Mouse (Mus musculus): ENCODE measurements around the gene Otub1. TPM values are rescaled to one million over a fixed set of nuclear protein-coding genes. Genes with fewer than 3 reads are reported as not detected.
A peak's percentile ranks its signal among the peaks of the same experiment; 100 is the strongest.

Gene Otub1
- total RNA-seq, 4 experiments from 2014 or later: 277 to 297 (median 291) TPM

DNA sequence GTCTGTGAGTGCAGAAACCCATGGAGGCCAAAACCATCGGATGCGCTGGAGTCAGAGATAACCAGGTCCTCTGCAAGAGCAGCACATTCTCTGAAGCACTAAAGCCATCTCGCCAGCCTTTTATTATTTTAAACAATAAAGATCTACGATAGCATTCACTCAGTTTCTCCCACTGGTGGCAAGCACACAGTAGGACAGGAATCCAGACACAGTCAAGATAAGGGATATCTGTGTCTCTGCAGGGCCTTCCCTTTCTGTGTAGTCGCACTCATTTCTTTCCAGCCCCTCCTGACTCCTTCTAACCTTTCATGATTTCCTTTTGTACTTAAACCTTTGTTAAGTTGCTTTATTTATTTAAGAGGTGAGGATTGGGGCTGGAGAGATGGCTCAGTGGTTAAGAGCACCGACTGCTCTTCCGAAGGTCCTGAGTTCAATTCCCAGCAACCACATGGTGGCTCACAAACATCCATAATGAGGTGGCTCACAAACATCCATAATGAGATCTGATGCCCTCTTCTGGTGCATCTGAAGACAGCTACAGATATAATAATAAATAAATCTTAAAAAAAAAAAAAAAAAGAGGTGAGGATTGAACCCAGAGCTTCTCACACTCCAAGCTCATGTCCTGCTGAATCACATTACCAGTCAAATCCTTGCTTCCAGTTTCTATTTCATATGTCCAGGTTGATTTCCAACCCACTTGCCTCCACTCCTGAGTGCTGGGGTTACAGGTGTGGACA lies 4.0 kb upstream of the Otub1 start:
- no peak for DNase-seq (ENCODE audit: low spot score in 2 of 2)

DNA sequence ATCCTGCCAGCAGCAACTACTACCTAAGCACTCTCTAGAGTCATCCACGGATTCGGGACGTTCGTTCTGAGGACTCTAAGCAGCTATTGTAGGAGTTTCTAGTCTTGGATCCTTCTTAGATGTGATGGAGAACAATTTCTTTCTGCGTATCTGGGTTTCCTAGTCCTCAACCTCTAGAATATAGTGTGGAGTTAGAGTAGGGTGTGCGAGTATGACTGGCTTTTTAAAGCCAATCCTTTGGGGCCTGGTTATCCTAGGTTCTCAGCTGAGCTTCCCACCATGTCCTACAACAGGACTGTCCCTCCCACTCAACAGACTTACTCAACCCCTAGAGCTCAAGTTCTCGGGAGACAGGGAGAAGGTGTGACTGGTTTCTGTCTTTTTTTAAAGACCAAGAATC lies 790 bp downstream of the Otub1 start:
- DNase-seq (ENCODE audit: low spot score in 2 of 2): no peak

DNA sequence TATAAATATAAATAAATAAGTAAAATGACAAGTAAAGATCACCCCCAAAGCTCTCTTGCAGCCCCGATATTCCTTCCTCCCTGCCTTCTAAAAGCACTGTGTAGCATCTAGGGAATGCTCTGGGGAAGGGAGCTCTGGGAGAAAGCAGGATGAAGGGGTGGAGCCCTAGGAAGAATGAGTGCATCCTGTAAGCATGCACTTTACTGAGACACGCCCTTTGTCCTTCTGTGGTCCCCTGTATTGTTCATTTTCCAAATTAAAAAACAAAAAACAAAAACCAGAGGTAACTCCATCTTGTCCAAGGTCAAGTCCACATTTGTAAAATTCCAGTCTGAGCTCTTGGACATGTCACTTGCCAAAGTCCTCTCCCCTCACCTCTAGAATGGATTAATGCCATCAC lies 1.2 kb downstream of the Otub1 start:
- DNase-seq (ENCODE audit: low spot score in 2 of 2): no peak

DNA sequence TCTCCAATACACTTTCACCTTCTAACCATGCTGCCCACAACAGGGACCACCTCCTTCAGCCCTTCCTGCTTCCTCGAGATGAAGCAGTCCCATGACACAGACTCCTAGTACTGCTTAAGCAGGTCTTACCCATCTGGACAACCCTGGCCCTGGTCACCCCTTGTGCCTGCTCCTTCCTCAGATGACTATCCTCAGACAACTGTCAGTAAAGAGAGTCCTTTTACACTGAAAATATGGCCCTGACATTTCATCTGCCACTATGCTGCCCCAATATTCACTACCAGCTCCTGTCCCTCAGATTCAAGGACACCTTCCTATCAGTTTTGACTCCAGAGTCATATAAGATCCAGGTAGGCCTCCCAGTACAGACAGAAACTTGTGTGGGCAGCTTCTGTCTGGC lies 5.7 kb downstream of the Otub1 start:
- no peak for DNase-seq (ENCODE audit: low spot score in 2 of 2)

DNA sequence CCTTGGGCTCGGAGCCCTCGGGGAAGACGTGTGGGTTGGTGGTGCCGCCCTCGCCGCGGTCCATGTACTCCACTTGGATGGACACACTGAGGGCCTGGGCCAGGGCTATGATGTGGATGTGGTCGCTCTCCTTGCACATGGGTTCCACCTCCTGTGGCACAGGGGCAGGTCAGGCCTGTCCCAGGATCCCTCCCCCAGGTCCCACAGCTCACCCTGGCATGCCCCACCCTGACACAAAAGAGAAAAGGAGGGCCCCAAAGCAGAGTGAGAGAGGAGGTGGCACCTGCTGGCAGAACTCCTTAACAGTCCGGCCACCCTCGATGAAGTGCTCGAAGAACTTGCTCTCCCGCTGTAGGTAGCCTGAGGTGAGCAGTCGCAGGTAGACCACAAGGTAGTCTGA lies 7.0 kb downstream of the Otub1 start:
- no peak for DNase-seq (ENCODE audit: low spot score in 2 of 2)

DNA sequence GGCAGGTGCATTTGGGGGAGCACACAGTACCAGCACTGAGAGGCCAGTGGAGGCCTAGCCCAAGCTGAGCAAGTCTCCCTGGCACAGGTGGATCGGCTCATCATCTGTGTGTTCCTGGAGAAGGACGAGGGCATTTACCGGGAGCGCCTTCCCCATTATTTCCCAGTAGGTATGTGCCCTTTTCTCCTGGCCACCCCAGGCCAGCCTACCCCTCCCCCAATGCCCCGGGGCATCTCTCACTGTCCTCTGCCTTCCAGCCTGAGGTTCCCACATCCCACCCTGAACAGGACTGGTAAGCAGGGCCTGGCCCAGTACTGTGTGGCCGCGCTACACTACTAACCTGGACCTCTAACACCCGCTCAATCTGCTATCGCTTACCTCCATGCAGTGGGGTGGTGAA lies 8.7 kb downstream of the Otub1 start:
- no peak for DNase-seq (ENCODE audit: low spot score in 2 of 2)

DNA sequence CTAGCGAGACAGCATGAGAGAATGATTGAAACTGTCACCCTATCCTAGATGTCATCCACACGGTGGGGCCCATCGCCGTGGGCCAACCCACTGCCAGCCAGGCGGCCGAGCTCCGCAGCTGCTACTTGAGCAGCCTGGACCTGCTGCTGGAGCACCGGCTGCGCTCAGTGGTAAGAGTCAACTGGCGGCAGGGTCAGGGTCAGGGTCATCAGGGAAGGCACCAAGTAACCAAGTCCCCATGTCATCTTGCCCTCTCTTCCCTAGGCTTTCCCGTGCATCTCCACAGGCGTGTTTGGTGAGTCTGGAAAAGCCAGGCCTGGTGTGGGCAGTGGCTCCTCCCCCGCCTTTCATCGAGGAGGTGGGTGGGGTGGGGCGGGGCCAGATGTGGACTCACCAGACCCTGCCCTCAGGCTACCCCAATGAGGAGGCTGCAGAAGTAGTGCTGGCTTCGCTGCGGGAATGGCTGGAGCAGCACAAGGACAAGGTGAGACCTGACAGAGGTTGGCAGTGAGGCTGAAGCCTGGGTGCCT lies 9.3 kb downstream of the Otub1 start:
- DNase-seq (ENCODE audit: low spot score in 2 of 2): no peak

DNA sequence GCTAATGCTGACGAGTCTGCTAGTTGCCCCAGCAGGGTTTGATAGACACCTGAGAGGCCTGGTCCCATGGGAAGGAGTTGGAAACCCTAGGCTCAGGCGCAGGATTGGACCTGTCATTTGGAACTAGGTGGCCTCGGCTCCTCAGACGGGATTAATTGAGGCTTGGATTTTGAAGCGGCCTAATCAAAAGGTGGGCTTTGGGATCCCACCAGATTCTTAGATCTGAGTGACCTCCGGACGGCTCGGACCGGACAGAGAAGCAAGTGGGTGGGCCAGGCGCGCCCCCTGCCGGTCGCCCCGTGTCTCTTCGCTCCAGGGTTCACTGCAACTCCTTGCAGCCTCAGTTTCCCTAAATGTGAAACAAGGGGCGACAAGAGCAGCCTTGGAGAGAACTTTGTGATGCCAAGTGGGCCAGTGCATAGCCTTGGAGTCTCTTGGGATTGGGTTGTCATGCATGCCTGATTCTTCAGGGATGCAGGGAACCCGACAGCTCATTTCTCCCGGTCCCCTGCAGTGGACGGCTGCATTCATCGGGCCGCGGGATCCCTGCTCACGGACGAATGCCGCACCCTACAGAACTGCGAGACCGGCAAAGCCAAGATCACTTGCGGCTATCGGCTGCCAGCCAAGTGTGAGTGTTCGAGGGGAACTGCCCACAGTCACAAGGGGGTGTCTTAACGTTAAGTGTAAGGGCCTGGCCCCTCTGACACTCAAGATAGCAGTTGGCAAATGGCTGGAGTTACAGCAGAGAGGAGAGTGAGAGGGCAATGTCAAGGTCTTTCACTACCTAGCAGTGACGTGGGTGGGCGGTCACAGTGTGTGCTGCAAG lies 10.0 kb downstream of the Otub1 start:
- DNase-seq (ENCODE audit: low spot score in 2 of 2): no peak

DNA sequence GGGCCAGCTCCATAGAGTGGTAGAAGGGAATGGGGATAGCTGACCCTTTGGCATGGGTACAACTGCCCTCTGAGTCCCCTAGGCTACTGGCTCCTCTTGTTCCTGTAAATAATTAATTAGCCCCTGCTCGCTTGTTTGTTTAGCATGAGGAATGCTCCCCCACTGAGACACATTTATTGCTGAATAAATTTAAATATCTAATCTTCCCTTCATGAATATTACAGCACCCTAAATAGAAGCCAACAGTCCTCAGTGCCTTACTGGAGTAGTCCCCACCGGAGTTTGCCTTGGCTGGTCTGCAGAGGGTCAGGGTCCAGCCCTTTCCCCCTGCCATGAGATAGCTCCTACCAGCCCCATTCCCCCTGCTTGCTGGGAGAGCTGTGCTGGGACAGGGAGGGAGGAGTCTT lies 13.6 kb downstream of the Otub1 start:
- DNase-seq (ENCODE audit: low spot score in 2 of 2): no peak

DNA sequence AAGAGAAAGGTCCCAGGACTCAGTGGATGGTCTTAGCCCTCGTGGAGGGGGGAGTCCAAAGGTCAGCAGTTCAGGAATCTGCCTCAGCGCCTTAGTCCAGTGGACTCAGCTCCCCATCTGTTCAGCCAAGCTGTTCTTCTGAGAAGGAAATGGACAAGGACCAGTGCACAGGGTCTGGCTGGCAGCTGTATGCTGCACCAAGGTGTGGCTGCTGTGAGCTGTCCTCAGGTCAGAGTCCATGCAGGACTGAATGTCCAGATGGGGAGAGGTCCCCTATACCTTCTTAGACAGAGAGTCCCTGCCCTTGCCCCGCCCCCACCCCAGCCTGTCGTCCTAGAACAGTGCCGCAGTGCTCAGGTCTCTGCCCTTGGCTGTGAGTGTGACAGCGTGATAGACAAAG lies 14.5 kb downstream of the Otub1 start:
- no peak for DNase-seq (ENCODE audit: low spot score in 2 of 2)

DNA sequence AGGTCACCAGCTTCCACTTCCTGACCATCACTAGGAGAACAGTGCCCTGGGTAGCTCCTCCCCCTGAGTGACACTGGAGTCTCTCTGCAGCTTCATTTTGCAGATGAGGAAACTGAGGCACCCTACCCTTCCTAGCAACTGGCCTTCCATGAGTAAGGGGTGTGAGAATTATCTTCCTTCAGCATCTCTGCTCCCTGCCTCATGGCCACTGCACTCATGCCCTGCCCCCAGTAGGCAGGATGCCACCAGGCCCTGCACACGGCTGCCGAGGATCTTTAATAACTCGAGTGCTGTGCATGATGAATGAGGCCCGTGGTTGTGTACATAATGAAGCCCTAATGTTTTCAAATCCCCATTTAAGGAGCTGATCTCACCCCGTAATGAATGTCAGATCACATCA lies 15.1 kb downstream of the Otub1 start:
- no peak for DNase-seq (ENCODE audit: low spot score in 2 of 2)

DNA sequence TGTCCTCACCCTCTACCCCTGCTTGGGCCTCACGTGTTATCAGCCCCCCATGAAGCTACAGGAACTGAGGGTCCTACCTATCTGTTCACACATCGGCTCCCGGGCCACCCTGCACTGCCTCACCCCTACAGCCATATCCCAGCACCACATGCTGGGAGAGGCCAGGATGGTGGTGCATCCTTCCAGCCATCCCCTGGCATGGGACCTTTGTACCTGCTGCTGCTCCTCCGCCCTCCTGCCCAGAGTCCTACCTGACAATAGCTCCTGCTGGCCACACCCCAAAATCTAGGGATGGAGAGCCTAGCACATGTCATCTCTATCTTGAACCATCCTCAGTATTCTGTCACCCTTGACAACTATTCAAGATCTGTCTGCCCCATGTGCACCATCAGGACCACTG lies 17.1 kb downstream of the Otub1 start:
- DNase-seq (ENCODE audit: low spot score in 2 of 2): no peak

DNA sequence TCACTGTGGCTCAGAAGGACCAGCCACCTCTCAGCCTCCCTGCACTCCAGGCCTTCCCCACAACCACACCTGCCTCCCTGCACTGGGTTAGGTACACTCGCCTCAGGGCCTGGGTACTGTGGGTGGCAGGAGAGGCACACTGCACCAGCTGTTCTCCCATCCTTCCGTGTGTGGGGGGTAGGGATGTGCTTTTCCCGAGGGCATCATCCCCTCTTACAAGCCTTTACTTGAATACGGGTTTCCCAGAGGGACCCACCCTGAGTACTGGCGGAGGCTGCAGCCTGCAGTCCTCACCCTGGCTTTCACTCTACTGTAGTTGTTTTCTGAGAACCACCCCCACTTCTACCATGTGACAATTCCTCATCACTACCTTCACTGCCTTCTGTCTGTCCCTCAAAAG lies 19.0 kb downstream of the Otub1 start:
- DNase-seq (ENCODE audit: low spot score in 2 of 2): no peak

DNA sequence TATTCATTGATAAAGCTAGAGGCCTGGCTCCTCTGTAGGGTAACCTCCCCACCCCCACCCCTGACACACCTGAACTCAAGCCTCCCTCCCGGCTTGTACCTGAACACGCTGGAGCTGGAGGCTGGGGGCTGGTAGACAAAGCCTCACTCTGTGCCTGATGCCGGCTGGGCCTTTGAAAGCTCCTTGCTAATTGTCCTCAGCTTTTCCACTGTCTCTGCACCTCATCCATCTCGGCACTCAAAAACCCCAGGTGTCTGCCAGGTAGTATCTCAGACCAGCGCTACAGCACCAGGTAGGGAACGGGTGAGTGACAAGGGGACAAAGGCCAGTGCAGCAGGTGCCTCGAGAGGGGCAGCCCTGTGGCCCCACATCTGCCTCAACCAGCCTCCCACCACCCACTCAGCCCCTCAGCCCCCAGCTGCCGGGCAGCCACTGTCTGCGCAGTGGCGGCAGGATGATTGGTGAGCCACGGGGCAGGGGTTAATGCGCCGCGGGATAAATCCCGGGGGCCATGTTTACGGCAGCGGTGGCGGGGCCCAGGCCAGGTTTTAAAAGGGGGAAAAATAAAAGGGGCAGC lies 20.3 kb downstream of the Otub1 start:
- no peak for DNase-seq (ENCODE audit: low spot score in 2 of 2)

DNA sequence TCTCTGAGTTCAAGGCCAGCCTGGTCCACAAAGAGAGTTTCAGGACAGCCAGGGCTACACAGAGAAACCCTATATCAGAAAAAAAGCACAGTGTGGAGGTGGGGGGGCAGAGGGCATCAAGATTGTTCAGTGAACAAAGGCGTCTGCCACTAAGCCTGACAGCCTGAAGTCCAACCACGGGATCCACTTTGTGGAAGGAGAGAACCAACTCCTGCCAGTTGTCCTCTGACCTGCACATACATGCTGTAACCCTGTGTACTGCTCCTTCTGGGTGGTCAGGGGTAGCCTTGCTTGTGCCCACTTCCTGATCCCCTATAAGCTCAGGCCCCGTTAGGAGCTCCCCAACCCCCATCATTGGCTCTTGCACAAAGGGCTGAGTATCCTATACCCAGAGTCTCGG lies 21.1 kb downstream of the Otub1 start:
- no peak for DNase-seq (ENCODE audit: low spot score in 2 of 2)

DNA sequence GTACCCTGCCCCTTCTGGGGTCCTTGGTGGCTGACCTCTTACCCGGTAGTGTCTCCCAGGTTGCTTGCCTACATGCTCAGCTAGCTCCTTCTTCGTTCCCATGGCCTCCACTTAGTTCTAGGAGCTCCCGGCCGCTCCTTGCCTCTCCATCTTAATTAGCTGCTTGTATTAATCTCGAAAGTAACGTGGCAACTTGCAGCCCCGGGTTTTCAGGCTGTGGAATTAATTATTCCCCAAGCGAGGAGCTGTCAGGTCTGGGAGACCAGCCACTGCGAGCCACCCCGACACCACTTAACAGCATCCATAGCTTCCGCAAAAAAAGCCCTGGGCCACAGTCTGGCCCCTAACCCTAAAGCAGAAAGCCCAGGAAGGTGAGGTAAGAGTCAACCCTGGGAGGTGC lies 22.7 kb downstream of the Otub1 start:
- DNase-seq (ENCODE audit: low spot score in 2 of 2): no peak

DNA sequence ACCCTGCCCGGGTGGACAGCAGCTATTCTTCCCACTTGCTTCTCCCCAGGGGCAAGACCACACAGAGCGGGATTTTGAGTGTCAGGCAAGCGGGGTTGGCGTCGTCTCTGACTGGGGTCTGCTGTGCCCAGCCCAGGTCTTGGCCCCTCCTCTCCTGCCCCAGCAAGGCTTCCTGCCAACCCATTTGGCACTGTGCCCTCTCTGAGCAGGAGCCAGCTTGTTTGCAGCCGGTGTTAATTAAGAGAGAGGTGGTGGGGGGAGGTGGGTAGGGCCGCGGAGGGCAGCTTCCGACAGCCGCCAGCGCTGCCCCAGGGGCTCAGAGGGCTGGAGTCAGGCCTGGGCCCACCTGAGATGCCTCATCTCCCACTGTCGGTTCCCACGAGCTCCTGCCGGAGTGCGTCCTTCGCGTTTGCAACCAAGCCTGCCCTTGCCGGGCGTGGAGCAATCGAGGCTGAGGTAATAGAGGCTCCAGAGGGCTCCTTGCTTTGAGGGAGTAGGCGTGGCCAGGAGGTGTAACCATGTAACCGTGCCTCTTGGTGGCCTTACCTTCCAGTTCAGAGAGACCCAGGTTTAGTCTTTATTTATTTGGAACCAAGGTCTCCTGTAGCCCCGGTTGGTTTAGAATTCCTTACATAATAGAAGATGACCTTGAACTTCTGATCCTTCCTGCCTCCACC lies 23.7 kb downstream of the Otub1 start:
- peak; percentile 75 to 78 for DNase-seq (ENCODE audit: low spot score in 2 of 2)

DNA sequence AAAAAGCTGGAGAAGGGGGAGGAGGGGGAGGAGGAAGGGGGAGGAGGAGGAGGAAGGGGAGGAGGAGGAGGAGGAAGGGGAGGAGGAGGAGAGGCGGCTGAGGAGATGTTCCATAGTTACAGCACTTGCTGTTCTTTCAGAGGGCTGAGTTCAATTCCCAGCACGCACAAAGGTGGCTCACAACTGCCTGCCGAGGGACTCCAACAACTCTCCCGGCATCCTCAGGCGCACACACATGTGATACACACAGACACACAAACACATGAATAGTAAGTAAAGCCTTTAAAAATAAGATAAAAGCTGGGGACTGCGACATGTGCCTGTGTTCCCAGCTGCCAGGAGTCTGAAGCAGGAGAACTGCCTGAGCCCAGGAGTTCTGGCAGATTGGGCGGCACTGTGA lies 24.6 kb downstream of the Otub1 start:
- no peak for DNase-seq (ENCODE audit: low spot score in 2 of 2)

DNA sequence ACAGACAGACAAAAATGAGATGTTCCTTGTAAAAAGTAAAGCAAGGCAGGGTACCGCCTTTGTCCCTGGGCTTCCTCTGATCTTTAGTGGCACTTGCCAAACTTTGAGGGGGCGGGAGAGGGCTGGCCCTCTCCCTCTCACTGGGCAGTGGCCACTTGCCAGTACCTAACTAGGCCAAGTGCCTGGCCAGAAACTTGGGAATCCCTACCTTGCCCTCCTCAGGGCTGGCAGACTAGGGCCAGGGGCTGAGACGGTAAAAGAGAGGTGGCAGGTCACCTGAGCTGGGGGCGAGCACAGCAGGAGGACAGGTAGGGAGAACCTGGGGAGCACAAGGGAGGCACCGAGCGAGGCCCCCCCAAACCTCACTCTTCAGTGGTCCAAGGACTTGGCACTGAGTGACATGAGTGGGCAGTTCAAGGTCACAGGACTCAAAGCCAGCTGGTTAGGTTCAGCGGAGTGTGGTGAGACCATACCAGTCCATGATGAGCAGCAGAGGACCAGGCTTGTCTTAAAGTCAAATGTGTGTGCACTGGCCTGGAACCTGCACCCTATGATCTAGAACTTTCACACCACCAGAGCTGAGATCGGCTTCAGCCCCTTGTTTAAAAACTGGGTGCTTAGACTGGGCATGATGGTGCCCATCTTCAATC lies 25.2 kb downstream of the Otub1 start:
- no peak for DNase-seq (ENCODE audit: low spot score in 2 of 2)

DNA sequence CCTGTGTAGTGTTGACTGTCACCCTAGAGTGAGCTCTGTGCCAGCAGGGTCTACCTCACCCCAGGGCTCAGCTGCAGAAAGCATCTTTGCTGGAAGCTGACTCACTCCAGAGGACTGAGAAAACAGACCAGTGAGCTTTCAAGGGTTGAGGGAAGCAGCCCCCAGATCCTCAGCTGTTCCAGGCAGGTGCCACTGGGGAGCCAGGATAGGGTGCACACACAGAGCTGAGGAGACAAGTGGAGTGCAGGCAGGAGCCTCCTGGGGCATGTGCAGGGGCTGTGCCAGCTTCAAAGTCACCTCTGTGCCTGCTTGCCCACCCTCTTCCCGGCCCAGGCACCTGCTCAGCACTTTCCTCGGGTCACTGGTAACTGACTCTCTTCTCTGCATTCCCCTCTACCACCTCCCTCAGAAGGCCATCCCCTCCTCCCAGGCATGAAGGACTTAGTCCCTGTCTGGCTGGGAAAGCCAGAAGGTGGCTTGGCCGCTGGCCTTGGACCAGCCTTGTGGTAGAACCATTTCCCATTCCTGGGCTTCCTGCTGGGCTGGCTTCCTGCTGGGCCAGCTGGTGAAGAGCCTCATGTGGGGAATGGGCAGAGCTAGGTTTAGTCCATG lies 27.2 kb downstream of the Otub1 start:
- no peak for DNase-seq (ENCODE audit: low spot score in 2 of 2)
